Mouse (Mus musculus) heart, adult 2 months (tissue): ENCODE results near the gene Fam169a. TPM values are rescaled to one million over a fixed set of nuclear protein-coding genes. Genes with fewer than 3 reads are reported as not detected.

ENCODE experiments used
- DNase-seq, 2 experiments: peaks; one replicate each; pipeline ENCODE4 v3.0.0; 2021
- H3K27ac ChIP-seq: fragments of 200-600 bp; 2 replicates; pipeline ENCODE4 v1.8.1; 2022
- H3K27me3 ChIP-seq: fragments of 200-500 bp; 2 replicates; pipeline ENCODE4 v1.6.1; 2012; ENCODE audit warnings: mild to moderate bottlenecking, low read length, inconsistent platforms, mixed read lengths; ENCODE audit not compliant: control insufficient read depth, insufficient read depth
- H3K36me3 ChIP-seq: fragments of 200-500 bp; 2 replicates; pipeline ENCODE4 v1.6.1; 2012; ENCODE audit warnings: low read length, inconsistent platforms; ENCODE audit not compliant: control insufficient read depth, insufficient read depth
- H3K4me1 ChIP-seq: fragments of 200-500 bp; 2 replicates; pipeline ENCODE4 v1.6.1; 2011; ENCODE audit warnings: low read length; ENCODE audit not compliant: control insufficient read depth, insufficient read depth
- H3K4me3 ChIP-seq: fragments of 200-600 bp; 2 replicates; pipeline ENCODE4 v1.8.1; 2022
- H3K79me2 ChIP-seq: fragments of 200-500 bp; replicated peaks from 2 replicates; pipeline ENCODE4 v1.6.1; 2012; ENCODE audit warnings: mild to moderate bottlenecking, inconsistent platforms, low read length, moderate library complexity, mixed read lengths; ENCODE audit not compliant: control insufficient read depth, insufficient read depth
- H3K9ac ChIP-seq: fragments of 200-500 bp; 2 replicates; pipeline ENCODE4 v1.6.1; 2012; ENCODE audit warnings: low read depth, mild to moderate bottlenecking, control low read depth, inconsistent platforms, low read length, mixed read lengths
- CTCF ChIP-seq: fragments of 200-600 bp; IDR thresholded peaks from 2 replicates; pipeline ENCODE4 v1.8.1; 2022; ENCODE audit warnings: antibody characterized with exemption, mild to moderate bottlenecking, moderate library complexity
- EP300 ChIP-seq: fragments of 200-500 bp; IDR thresholded peaks from 2 replicates; pipeline ENCODE4 v1.6.1; 2011; ENCODE audit warnings: low read depth, low read length, control low read depth; ENCODE audit not compliant: insufficient read depth
- POLR2A ChIP-seq: fragments of 200-500 bp; IDR thresholded peaks from 2 replicates; pipeline ENCODE4 v1.6.1; 2011; ENCODE audit warnings: mild to moderate bottlenecking, low read depth, low read length, control low read depth; ENCODE audit not compliant: insufficient read depth
- WGBS: fragments of 180-500 bp; shearing (Covaris S2); methylation state at CpG from one replicate; pipeline ENCODE4 v1.1.7; 2018; 5-methylcytosine and 5-hydroxymethylcytosine counted together
- intact Hi-C: fragments of 180-260 bp; cut with DNase I; formaldehyde crosslinking; loops from one replicate; pipeline ENCODE4 v1.15.1; 2025
- polyA plus RNA-seq: library from polyadenylated mRNA; depleted of rRNA; stranded (reverse); fragments of >200 nt; gene quantifications from 2 replicates; pipeline ENCODE4 v1.2.3, GENCODE M21; 2012
- total RNA-seq, 2 experiments: library from RNA; stranded (reverse); gene quantifications; 2 replicates each; pipeline ENCODE4 v1.2.3; 2021

The Fam169a gene
- total and polyA plus RNA-seq, 3 experiments: 0.12 to 0.50 (median 0.42) TPM

- no peak for TF ChIP-seq EP300
- TF ChIP-seq POLR2A: no peak
- no peak for TF ChIP-seq CTCF
- no peak overlapping the region for H3K4me3 ChIP-seq
- 87% methylated on average over 7 of the region's 7 CpGs for whole genome bisulfite sequencing
These were observed 15.3 kb downstream of the Fam169a start for GRCm38 (mm10) chr13:97082432-97082831.

GRCm38 (mm10) chr13:97086316-97086715 is 19.2 kb downstream of the Fam169a start:
- intact Hi-C loops: no loop called here
- no peak for DNase-seq
- TF ChIP-seq EP300: no peak
- TF ChIP-seq CTCF: no peak
- TF ChIP-seq POLR2A: no peak
- Histone ChIP-seq H3K4me1 (no peaks in the 10 kb centered on the region), H3K79me2 (no peaks in the 10 kb centered on the region), H3K27ac (no peak overlapping the region), H3K27me3 (no peaks in the 10 kb centered on the region), H3K36me3 (no peaks in the 10 kb centered on the region), H3K4me3 (no peak overlapping the region), H3K9ac (no peak overlapping the region)
- 72% methylated on average over 9 of the region's 9 CpGs for WGBS

More at GRCm38 (mm10) chr13:97082432-97082831, 15.3 kb downstream of the Fam169a start:
- H3K36me3 ChIP-seq: no peaks in the 10 kb centered on the region
- no peak overlapping the region for H3K9ac ChIP-seq
- intact Hi-C loops: no loop called here
- H3K79me2 ChIP-seq: no peaks in the 10 kb centered on the region
- H3K4me1 ChIP-seq: no peaks in the 10 kb centered on the region
- no peaks in the 10 kb centered on the region for H3K27me3 ChIP-seq
- no peak for DNase-seq
- H3K27ac ChIP-seq: no peak overlapping the region

GRCm38 (mm10) chr13:97087421-97087820 is 20.3 kb downstream of the Fam169a start:
- intact Hi-C loops: no loop called here
- Histone ChIP-seq H3K27ac (no peak overlapping the region), H3K4me3 (no peak overlapping the region), H3K4me1 (no peaks in the 10 kb centered on the region), H3K9ac (no peak overlapping the region), H3K79me2 (no peaks in the 10 kb centered on the region), H3K27me3 (no peaks in the 10 kb centered on the region), H3K36me3 (no peaks in the 10 kb centered on the region)
- no peak for DNase-seq
- no peak for TF ChIP-seq EP300
- WGBS: 88% methylated on average over 6 of the region's 6 CpGs

- H3K27ac ChIP-seq: no peak overlapping the region
- WGBS: 92% methylated on average over 3 of the region's 3 CpGs
- DNase-seq: no peak
- TF ChIP-seq CTCF (no peak), POLR2A (no peak), EP300 (no peak)
- intact Hi-C loops: no loop called here
- no peaks in the 10 kb centered on the region for H3K4me1 ChIP-seq
- H3K36me3 ChIP-seq: no peaks in the 10 kb centered on the region
- no peaks in the 10 kb centered on the region for H3K79me2 ChIP-seq
- H3K27me3 ChIP-seq: no peaks in the 10 kb centered on the region
- no peak overlapping the region for H3K4me3 ChIP-seq
- H3K9ac ChIP-seq: no peak overlapping the region
These were observed 21.1 kb downstream of the Fam169a start for GRCm38 (mm10) chr13:97088183-97088582.

- Histone ChIP-seq H3K4me3 (no peak overlapping the region), H3K36me3 (no peaks in the 10 kb centered on the region), H3K27ac (no peak overlapping the region), H3K79me2 (no peaks in the 10 kb centered on the region), H3K4me1 (no peaks in the 10 kb centered on the region), H3K27me3 (no peaks in the 10 kb centered on the region), H3K9ac (no peak overlapping the region)
- intact Hi-C loops: no loop called here
- DNase-seq: no peak
- no peak for TF ChIP-seq POLR2A
- no peak for TF ChIP-seq CTCF
- no peak for TF ChIP-seq EP300
- WGBS: 76% methylated on average over 4 of the region's 4 CpGs
These were observed 28.6 kb downstream of the Fam169a start for GRCm38 (mm10) chr13:97095726-97096125.

- DNase-seq: no peak
- intact Hi-C loops: no loop called here
- no peak within 1 kb of the TSS for H3K9ac ChIP-seq
- H3K27ac ChIP-seq: no peak within 1 kb of the TSS
- no peaks in the 10 kb centered on the region for H3K27me3 ChIP-seq
- TF ChIP-seq CTCF: peak; percentile 61
- TF ChIP-seq EP300: no peak
- H3K79me2 ChIP-seq: no peaks in the 10 kb centered on the region
- H3K4me1 ChIP-seq: no peaks in the 10 kb centered on the region
- H3K4me3 ChIP-seq: no peak within 1 kb of the TSS
- no peaks in the 10 kb centered on the region for H3K36me3 ChIP-seq
- whole genome bisulfite sequencing: 65% methylated on average over 22 of the region's 22 CpGs
These were observed 32.2 kb downstream of the Fam169a start, which contains the start of gene Gm6169 for GRCm38 (mm10) chr13:97099187-97099852. Gene Gm6169, minus strand, starts transcription at chr13:97099237.
